Comparison of ENCODE assay signal across 8 mouse cellular contexts in the genomic region with DNA sequence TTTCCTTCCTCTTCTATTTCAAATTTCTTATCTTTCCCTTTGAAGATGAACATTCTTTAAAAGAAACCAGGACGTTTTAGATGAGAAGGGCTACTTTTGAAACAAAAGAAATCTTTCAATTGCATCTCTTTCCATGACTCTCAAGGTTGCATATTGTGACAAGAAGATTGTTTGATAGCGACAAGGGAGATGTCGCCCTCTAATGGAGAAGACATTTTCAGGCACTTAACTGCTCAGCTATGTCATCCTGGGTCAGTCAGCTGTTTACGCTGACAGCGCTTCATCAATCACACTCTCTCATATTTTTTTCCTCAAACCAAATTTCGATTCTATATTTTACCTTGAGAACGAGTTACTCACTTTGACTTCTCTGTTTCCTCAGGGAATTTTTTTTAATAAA.
DNase-seq lines count a peak whose midpoint lies in the region; ATAC-seq and TF ChIP-seq lines count a peak whose summit lies in the region.

No protein-coding gene starts in this region.

- H3K27ac ChIP-seq in heart, postnatal 0 days (ENCODE audit: low read depth), result no peak overlapping the region
- H3K27ac ChIP-seq in heart, embryonic 11.5 days (ENCODE audit: low read depth, low read length), result no peak overlapping the region
- no peak overlapping the region for H3K27ac ChIP-seq in forebrain, embryonic 12.5 days

- H3K4me1 ChIP-seq in heart, postnatal 0 days (ENCODE audit: control insufficient read depth, insufficient read depth), result peaks cover 3% of the 10 kb centered on the region; the same call in 1 of the 2 replicates
- H3K4me1 ChIP-seq in heart, embryonic 11.5 days (ENCODE audit: control insufficient read depth, insufficient read depth, low read length), result peaks cover 2% of the 10 kb centered on the region; the same call in 1 of the 2 replicates
- H3K4me1 ChIP-seq in E14TG2a.4 (replicated peaks; ENCODE audit: low read depth, low read length), result 0 out of 2 replicates have a peak, but pooled peaks cover 9% of the 10 kb centered on the region
- H3K4me1 ChIP-seq in forebrain, embryonic 12.5 days, result no peaks in the 10 kb centered on the region

- TF ChIP-seq EP300 in heart, postnatal 0 days (IDR thresholded peaks at IDR 0.05; ENCODE audit: low read depth), result no peak

- ATAC-seq in heart, postnatal 0 days (ENCODE audit: insufficient read depth, low read depth), result no peak
- no peak for ATAC-seq in heart, embryonic 11.5 days (replicated peaks; ENCODE audit: insufficient number of reproducible peaks, low FRiP score, low TSS enrichment)
- ATAC-seq in inflammation-experienced regulatory T-cells, adult 6 months, result peak; percentile 63
- ATAC-seq in erythroid progenitor cell, adult 5-6 weeks (replicated peaks; ENCODE audit: low FRiP score, poor library complexity, severe bottlenecking), result no peak
- no peak for ATAC-seq in forebrain, embryonic 12.5 days (ENCODE audit: low FRiP score)

- no peak overlapping the region for H3K9ac ChIP-seq in heart, postnatal 0 days (replicated peaks; ENCODE audit: low read depth, low read length)
- H3K9ac ChIP-seq in heart, embryonic 11.5 days (ENCODE audit: low read depth, low read length), result no peak overlapping the region
- no peak overlapping the region for H3K9ac ChIP-seq in forebrain, embryonic 12.5 days

- TF ChIP-seq CTCF in heart, postnatal 0 days (IDR thresholded peaks at IDR 0.05; ENCODE audit: low read depth), result peak; percentile 60
- TF ChIP-seq CTCF in E14TG2a.4 (conservative IDR thresholded peaks at IDR 0.05; ENCODE audit: low read length), result peak; percentile 54

- WGBS in heart, postnatal 0 days, result 20% methylated on average over 7 of the region's 7 CpGs
- WGBS in heart, embryonic 11.5 days (ENCODE audit: insufficient replicate concordance), result 24% methylated on average over 7 of the region's 7 CpGs
- 33% methylated on average over 7 of the region's 7 CpGs for WGBS in forebrain, embryonic 12.5 days

- no peak overlapping the region for H3K4me2 ChIP-seq in heart, postnatal 0 days (ENCODE audit: low read depth, low read length)
- H3K4me2 ChIP-seq in heart, embryonic 11.5 days, result no peak overlapping the region
- H3K4me2 ChIP-seq in forebrain, embryonic 12.5 days, result no peak overlapping the region

- H3K4me3 ChIP-seq in heart, postnatal 0 days (ENCODE audit: low read depth, low read length), result no peak overlapping the region
- H3K4me3 ChIP-seq in heart, embryonic 11.5 days (ENCODE audit: low read depth, low read length), result no peak overlapping the region
- H3K4me3 ChIP-seq in E14TG2a.4 (replicated peaks; ENCODE audit: low read length), result no peak overlapping the region
- no peak overlapping the region for H3K4me3 ChIP-seq in forebrain, embryonic 12.5 days (replicated peaks)

- no peaks in the 10 kb centered on the region for H3K27me3 ChIP-seq in heart, postnatal 0 days (ENCODE audit: control insufficient read depth, insufficient read depth, low read length)
- no peaks in the 10 kb centered on the region for H3K27me3 ChIP-seq in heart, embryonic 11.5 days (ENCODE audit: control insufficient read depth, insufficient read depth, low read length)
- no peaks in the 10 kb centered on the region for H3K27me3 ChIP-seq in E14TG2a.4 (ENCODE audit: insufficient read depth, low read length)
- no peaks in the 10 kb centered on the region; the same call in 1 of the 2 replicates for H3K27me3 ChIP-seq in forebrain, embryonic 12.5 days

- H3K9me3 ChIP-seq in heart, postnatal 0 days (replicated peaks; ENCODE audit: control insufficient read depth, low read length), result no peaks in the 10 kb centered on the region
- H3K9me3 ChIP-seq in heart, embryonic 11.5 days (replicated peaks; ENCODE audit: control insufficient read depth, low read length), result no peaks in the 10 kb centered on the region
- H3K9me3 ChIP-seq in E14TG2a.4 (ENCODE audit: low read length), result no peaks in the 10 kb centered on the region
- H3K9me3 ChIP-seq in forebrain, embryonic 12.5 days, result no peaks in the 10 kb centered on the region

- DNase-seq in heart, postnatal 0 days (ENCODE audit: low spot score), result peak; percentile 13
- peak; percentile 74 for DNase-seq in 3T3-L1 (ENCODE audit: low read depth, low spot score)
- DNase-seq in urinary bladder, adult 18-20 months (ENCODE audit: low spot score in 2 of 2), result no peak

- no peaks in the 10 kb centered on the region for H3K36me3 ChIP-seq in heart, postnatal 0 days (replicated peaks; ENCODE audit: control insufficient read depth, insufficient read depth, low read length)
- H3K36me3 ChIP-seq in heart, embryonic 11.5 days (ENCODE audit: control insufficient read depth, insufficient read depth, low read length), result no peaks in the 10 kb centered on the region
- H3K36me3 ChIP-seq in E14TG2a.4 (ENCODE audit: insufficient read depth, low read length), result no peaks in the 10 kb centered on the region
- no peaks in the 10 kb centered on the region for H3K36me3 ChIP-seq in forebrain, embryonic 12.5 days (replicated peaks)

Comparison
In these comparisons a context has a peak if more than half of its experiments do, and no peak if none do; other contexts are left out.
1. DNase-seq: peak in heart, postnatal 0 days (single experiment) and 3T3-L1 (single experiment); none in urinary bladder, adult 18-20 months (0 of 2).